Mouse (Mus musculus): ENCODE measurements around the gene Cfap45. TPM values are rescaled to one million over a fixed set of nuclear protein-coding genes. Genes with fewer than 3 reads are reported as not detected.

Cfap45 gene
- total RNA-seq, 2 experiments from 2014 or later = 3.7 to 4.5 TPM

DNA sequence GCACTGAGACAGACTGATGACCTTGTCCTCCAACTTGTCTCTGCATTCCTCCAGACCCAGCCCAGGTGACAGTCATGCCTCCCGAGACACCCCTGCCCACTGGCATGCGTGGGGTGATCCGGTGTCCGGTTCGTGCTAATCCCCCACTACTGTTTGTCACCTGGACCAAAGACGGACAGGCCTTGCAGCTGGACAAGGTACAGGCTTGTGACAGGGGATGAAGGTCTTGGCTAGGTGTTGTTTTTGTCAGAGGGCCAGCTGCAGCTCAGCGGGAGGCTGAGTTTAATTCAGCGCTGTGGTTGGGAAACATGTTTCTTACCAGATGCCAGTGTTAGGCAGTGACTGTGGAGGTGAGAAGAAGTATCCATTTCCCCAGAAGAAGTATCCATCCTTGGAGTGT, 28.6 kb upstream of the Cfap45 start:
- no peak for DNase-seq (ENCODE audit: low spot score in 2 of 2)
- intact Hi-C loops (cut with DNase I) = no loop called here

DNA sequence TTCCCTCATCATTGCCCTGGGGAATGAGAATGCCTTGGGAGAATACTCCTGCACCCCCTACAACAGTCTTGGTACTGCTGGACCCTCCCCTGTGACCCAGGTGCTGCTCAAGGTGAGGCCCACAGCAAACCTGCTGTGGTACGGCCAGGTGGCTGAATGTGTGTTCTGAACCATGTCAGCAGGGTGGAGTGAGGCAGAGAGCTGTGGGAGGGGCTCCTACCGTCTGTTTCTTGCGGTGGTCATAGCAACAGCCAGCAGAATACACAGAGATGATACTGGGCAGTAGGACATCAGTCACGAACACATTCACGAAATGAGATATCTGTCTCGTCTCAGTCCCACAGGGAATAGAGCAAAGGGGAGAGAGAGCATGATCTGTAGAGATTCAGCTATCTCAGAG, 27.1 kb upstream of the Cfap45 start:
- no peak for DNase-seq (ENCODE audit: low spot score in 2 of 2)
- intact Hi-C loops (cut with DNase I) = no loop called here

DNA sequence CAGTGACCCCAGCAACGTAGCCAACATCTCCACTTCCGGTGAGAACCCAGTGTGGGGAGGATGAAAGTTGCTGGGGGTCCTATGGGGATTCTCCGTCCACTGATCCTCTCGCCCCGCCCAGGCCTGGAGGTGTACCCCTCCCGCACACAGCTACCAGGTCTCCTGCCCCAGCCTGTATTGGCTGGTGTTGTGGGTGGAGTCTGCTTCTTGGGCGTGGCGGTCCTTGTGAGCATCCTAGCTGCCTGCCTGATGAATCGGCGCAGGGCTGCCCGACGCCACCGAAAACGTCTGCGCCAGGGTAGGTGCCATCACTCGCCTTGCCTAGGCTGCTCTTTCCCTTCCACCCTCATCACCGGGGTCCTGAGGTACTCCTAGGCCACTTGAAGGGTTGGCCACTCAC, 24.6 kb upstream of the Cfap45 start:
- intact Hi-C loops (cut with DNase I) = no loop called here
- DNase-seq (ENCODE audit: low spot score in 2 of 2) = no peak

DNA sequence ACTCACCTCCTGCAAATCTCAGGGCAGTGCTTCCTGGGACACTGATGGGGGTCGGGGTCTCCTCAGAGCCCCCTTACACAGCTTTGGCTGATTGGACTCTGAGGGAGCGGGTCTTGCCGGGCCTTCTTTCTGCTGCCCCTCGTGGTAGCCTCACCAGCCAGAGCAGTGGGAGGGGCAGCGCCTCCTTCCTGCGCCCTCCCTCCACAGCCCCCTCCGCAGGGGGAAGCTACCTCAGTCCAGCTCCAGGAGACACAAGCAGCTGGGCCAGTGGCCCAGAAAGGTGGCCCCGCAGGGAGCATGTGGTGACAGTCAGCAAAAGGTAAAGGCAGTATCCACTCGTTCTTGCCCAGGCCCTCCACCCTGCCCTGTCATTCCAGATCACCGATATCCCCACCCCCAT, 23.2 kb upstream of the Cfap45 start:
- no peak for DNase-seq (ENCODE audit: low spot score in 2 of 2)
- intact Hi-C loops (cut with DNase I) = no loop called here

DNA sequence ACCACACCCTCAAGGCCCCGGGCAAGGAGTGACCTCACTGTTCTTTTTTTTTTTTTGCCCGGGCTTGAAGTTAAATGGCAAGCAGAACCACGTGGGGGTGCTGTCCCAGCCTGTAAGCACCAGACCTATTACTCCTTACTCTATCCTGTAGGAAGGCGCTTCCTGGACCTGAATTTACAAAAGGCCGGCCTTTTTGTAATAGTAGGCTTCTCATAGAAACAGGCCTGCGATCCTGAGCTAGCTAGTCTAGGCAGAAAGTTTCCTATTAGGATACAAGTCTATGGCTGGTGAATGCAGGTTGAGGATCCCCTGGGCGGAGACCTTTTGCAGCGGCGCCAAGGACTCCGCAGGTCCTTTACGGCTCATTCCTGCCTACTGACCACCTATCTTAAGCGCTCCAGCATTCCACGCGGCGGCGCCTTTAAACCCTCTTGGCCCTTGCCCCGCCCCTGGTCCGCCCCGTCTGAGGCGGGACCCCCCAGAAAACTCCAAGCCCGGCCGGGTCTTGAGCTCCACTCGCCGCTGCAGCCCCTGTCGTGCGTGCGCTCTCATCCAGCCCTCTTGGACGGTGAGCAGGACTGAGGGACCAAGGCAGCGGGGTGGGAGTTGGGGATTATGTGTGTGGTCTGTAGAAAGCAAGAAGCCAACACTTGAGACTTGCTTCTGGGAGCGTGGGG, 20.7 kb upstream of the Cfap45 start, which contains the start of gene Tagln2:
Tagln2 (plus strand) TSS at position 283 of the 677 bp plus-strand sequence.
- intact Hi-C loops (cut with DNase I) = no loop called here
- no peak for DNase-seq (ENCODE audit: low spot score in 2 of 2)

DNA sequence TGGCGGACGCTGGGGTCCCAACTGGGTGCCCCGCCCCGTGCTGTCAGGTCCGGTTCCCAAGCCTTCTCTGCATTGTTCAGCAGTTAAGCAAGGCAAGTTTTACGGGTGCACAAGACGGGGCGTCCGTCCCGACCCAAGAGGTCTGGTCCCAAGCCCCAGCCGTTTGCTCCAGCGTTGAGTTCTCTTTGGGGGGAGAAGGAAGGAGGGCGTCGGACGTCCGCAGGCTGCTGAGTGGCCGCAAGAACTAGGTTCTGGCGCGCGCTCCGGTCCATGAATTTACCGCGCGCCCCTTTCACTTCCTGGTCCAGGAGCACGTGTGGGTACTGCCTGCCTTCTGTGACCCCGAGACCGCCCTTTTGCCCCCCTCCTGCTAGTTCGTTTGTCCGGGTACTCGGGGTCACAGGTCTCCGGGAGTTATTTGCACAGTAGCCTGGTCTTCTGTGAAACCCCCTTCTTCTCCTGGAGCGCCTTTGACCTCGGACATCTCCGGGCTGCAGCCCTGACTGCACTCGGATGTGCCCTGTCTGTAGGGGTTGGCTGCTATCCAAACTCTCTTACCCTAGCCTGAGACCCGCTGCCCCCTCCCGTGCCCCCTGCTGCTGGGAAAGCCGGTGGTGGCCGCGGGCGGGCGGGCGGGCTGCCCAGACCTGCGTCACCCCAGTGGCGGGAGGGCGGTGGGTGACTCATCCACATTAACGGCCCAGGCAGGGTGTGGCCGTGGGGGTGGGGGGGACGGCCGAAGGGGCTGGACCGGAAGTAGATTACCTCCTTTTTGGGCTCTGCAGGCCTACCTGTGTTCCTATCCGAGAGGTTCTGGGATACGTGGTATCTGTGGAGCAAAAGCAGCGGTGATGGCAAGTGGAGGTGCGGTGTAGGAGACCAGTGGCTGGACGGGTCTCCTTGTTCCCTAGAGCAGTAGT, 19.9 kb upstream of the Cfap45 start:
- intact Hi-C loops (cut with DNase I) = no loop called here
- no peak for DNase-seq (ENCODE audit: low spot score in 2 of 2)

DNA sequence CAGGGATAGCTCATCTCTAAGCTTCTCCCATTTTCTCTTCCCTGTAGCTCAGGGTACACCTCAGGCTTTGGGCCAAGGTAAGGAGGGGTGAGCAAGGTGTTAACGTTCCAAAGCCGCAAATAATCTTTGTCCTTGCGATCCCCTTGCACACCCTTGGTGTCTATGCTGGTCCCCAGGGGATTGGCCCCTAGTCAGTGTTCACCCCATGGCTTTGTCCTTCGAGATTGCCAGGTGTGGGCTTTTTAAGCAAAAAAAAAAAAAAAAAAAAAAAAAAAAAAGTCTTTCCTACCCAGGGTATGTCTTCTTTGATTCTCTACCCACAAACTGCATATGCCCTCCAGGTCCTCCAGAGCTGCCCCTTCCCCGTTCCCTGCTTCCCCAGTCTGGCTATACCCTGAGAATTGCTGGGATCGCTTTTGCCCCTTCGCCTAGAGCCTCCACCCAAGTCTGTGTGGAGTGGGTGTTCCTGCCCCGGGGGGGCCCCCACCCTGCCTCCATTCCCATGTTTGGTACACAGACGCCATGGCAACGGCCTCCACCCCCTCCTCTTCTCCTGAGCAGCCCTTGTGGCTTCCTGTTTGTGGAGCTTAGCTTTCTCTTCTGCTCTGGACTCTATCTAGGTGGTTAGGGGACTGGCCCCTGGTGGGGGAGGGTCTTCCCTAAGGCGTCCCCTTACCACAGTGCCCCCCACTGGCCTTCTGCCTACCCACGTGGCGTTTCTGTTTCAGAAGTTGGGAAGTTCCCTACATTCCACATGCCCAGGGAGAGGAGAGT, 19.0 kb upstream of the Cfap45 start:
- intact Hi-C loops (cut with DNase I) = no loop called here
- no peak for DNase-seq (ENCODE audit: low spot score in 2 of 2)

DNA sequence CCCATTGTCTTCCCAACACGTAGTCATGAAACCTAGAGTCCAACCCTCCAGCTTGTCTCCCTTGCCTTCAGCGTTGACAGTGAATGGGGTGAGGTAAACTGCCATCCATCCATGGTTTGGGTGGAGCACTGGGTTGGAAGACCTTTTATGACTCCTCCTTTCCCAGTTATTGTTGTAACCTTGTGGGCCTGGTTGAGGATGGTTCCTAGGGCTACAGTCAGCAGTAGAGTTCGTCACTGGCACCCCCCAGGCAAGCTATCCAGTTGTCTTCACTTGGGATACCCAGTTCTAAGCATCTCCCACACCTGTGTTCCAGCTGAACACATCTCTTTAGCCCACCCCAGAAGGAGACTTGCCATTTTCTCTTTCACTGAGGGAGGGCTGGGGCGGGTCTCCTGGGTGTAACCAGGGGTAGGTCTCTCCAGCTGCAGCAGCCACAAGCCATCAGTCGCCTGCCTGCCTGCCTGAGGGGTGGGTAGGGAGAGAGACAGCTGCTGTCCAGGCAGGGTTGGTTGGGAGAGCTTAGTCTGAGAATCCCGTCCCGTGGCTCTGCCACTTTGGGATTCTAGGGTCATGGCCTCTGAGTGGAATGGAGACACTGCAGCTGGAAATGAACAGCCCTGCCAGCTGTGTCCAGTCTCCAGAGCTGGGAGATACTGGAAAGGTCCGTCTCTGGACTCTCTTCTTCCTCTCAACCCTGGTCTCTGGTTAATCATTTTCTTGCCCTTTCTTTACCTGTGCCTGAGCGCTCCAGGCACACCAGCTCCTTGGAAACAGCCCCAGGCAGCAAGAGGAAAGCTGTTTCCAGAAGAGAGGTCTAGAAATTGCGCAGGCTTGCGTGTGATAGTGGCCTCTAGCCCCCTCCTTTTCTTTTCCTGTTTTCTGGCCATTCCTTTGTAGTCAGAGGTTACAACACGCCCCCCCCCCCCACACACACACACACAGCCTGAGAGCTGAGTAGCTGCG, 18.2 kb upstream of the Cfap45 start:
- intact Hi-C loops (cut with DNase I) = no loop called here
- no peak for DNase-seq (ENCODE audit: low spot score in 2 of 2)

DNA sequence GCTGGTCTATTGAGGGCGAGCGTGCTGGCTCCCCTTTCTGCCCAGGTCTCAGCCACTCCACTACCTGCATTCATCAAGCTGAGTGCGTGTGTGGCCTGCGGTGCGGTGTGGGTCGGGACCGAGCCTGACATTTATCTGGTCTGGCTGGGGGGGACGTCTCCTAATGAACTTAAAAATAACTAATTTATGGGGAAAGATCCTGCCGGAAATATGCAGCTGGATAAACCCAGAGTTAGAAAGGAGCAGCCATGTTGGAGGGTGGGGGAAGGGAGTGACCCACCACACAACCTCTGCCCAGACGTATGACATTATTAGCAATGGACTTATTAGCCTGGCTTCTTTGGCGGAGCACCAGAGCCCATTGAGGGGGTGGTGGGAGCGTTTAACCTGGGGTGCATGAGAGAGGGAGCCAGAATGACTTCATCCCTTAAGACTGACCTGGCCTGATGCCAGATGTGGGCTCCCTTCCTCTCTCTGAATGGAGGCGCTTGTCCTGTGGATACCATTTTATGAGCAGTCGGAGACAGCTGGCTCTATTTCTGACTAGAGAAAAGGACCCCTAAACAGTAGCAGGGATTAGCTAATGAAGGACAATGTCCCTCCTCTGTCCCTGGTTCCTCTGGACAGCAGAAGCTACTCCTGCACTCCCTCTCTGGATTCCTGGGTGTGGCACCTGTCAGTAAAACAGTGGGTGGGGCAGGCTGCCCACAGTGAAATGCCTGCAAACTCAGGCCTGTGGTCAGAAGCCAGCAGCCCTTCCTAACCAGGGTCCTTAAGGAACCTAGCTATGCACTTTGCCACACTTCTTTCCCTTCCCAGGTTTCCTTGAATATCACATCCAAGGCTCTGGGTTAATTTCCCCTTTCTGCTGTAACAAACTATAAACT, 17.2 kb upstream of the Cfap45 start:
- DNase-seq (ENCODE audit: low spot score in 2 of 2) = no peak
- intact Hi-C loops (cut with DNase I) = no loop called here

DNA sequence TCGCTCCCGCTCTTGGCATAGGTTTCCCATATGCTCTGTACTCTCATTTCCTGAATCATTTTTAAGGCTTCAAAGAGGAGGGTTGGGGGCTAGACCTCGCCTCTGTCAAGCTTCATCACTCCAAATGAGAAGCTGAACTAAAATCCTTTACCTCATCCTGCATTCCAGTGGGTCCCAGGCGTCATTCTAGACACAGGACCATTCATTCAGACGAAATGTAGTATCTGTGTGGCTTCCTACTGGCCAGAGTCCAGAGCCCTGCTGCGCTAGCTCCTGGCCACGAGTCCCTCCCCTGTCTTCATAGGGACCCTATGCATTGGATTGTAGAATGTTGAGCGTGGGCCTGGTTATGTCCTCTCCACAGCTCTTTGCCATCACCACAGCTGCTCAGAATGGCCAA, 15.8 kb upstream of the Cfap45 start:
- intact Hi-C loops (cut with DNase I) = no loop called here
- no peak for DNase-seq (ENCODE audit: low spot score in 2 of 2)

DNA sequence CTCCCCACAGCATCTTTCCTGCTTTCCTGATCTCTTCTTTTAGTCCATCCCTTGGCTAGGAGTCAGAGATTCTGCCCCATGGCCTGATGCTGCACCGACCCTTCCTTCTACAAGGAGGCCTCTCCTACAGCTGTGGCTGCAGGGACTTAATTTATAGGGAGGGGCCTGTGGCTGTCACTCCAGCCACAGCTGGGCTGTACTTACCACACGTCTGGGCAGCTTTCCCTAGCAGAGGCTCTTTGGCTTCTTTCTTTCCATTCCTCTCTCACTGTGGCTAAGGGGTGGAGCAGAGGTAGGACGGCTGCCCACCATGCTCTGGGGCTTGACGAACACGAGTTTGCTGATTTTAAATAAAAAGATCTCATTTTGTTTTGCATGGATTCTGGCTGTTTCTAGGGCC, 13.6 kb upstream of the Cfap45 start:
- intact Hi-C loops (cut with DNase I) = no loop called here
- DNase-seq (ENCODE audit: low spot score in 2 of 2) = no peak

DNA sequence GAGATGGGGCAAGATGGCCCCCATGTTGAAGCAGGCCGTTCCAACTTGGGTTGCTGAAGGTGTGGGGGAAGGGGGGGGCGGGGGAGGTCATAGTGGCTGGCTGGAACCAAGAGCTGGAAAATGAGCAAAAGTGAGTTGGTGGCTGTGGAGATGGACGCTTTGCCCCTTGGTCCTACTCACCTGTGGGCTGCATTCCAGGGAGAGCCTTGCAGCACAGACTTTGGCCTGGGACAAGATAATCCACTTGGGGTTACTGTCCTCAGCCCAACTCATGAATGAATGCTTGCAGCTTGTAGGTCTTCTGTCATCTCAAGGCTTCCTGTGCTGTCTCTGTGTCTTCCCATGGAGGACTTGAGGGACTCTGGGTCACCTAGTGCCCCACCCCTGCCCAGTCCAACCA, 12.9 kb upstream of the Cfap45 start:
- intact Hi-C loops (cut with DNase I) = no loop called here
- DNase-seq (ENCODE audit: low spot score in 2 of 2) = no peak

DNA sequence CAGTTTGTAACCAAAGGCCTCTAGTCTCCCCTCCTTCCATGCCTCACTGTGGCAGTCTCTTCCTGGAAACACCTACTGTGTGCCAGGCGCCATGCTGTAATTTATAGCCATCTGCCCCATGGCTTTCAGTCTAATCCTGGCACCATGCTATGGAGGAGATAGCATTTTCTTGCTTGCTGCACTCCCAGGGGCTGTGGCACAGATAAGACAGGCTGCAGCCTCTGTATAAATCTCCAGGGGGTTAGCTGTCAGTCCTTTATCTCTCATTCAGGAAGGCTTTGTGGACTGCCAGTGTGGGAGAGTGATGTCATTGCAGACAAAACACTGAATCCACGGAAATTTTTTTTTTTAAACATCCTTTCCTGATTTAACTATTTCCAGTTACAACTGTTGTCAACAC, 12.4 kb upstream of the Cfap45 start:
- no peak for DNase-seq (ENCODE audit: low spot score in 2 of 2)
- intact Hi-C loops (cut with DNase I) = no loop called here

DNA sequence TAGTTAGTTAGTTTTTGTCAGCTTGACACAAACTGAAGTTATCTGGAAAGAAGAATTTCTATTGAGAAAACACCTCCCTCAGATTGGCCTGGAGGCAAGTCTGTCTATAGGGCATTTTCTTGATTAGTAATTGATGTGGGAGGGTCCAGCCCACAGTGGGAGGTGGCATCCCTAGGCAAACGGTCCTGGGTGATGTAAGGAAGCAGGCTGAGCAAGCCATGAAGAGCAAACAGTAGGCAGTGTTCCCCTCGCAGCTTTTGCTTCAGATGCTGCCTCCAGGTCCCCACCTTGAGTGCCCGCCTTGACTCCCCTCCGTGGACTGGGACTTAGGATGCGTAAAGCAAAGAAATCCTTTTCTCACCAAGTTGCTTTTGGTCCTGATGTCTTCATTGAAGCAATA, 11.4 kb upstream of the Cfap45 start:
- no peak for DNase-seq (ENCODE audit: low spot score in 2 of 2)
- intact Hi-C loops (cut with DNase I) = no loop called here

DNA sequence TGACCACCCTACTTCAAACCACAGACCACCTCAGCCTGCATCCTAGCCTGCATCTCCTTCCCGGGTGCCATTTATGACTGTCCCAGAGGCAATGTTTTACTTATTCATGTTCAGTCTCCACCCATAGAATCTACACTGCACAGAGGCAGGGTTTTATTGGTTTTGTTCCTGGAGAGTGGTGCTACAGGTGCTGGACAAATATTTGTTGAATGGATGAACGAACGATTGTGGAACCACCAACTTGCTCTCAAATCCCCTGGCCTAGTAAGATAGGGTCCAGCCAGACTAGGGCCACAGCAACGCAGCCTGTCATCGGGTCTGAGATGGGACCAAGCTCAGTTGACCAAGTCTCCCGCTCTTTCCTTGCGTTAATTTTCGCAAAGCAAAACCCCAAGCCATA, 10.6 kb upstream of the Cfap45 start:
- intact Hi-C loops (cut with DNase I) = no loop called here
- DNase-seq (ENCODE audit: low spot score in 2 of 2) = no peak

DNA sequence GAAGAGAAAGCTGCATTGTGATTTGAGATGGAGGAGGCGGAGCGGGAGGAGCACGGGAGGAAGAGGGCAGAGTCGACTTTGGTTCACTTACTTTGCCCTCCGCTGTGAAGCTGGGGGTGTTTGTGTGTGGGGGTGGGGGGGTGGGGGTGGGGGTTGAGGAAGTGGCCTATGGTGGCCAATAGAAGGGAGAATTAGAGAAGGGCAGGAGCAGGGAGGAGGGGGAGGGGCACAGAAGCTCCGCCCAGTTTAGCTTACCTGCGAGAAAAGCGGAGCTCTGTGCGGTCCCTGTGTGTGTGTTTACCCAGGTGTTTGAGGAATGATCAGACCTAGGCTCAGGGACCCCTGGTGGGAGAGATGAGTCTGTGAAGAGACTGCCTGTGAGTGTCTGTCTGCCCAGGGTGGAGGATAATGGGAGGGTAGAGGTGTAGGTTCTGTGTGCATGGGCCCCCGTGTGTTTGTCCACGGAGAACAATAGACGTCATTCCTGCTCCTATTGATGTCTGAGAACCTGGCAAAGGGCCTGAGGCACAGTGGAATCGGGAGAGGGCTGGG, 10.1 kb upstream of the Cfap45 start:
- intact Hi-C loops (cut with DNase I) = no loop called here
- DNase-seq (ENCODE audit: low spot score in 2 of 2) = no peak

DNA sequence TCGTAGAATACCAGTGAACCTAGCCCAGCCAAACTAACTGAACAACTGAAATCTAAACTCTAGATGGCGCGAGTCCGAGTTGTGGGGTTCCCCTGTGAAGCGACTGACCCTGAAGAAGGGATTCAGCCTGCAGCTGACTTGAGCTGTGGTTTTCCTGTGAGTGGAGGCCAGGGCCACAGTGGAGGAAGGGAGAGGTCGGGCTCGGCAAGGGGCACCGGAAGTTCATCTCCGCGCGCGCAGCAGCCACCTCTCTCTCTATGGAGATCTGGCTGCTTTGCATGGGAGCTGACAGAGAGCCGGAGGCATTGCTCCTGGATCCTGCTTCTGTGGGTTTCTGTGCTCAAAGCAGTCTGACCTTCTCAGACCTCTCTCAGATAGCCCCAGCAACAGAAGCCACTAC, 7.6 kb upstream of the Cfap45 start:
- intact Hi-C loops (cut with DNase I) = no loop called here
- DNase-seq (ENCODE audit: low spot score in 2 of 2) = no peak
